Mouse (Mus musculus): Measurements from ENCODE around the gene Gm428.
"Not testable (repeated sequence)": the region's sequence is repeated elsewhere in the genome, so short reads cannot be mapped to it uniquely, and the experiment has no call there.

DNA sequence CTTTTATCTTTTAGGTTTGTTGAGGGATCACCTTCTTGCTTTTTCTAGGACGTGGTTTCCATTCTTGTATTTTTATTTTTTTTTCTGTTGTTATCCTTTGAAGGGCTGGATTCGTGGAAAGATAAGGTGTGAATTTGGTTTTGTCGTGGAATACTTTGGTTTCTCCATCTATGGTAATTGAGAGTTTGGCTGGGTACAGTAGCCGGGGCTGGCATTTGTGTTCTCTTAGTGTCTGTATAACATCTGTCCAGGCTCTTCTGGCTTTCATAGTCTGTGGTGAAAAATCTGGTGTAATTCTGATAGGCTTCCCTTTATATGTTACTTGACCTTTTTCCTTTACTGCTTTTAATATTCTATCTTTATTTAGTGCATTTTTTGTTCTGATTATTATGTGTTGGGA, 21.5 kb upstream of the Gm428 start:
- not testable (repeated sequence) for TF ChIP-seq POLR2A (IDR thresholded peaks at IDR 0.05; ENCODE audit: borderline replicate concordance, extremely low read depth, insufficient read depth, insufficient read length, poor library complexity, severe bottlenecking); CTCF (IDR thresholded peaks at IDR 0.05; ENCODE audit: borderline replicate concordance, extremely low read depth, insufficient read depth, insufficient read length)
